Mouse (Mus musculus) embryonic stem cell, embryonic (primary cell): ENCODE results near the gene Sdhaf1.

ENCODE experiments used
- CTCF ChIA-PET, 4 experiments: fragments of 300-600 bp in 2 of 4; fragments of 350-600 bp in 2 of 4; sonication (Branson Sonifier 250); formaldehyde crosslinking; loops; one replicate each; lab custom pipeline; 2022; ENCODE audit warnings: inconsistent platforms in 2 of 4; lab: Charles Lee
- POLR2A ChIA-PET, 4 experiments: fragments of 300-600 bp in 2 of 4; fragments of 350-600 bp in 2 of 4; sonication (Branson Sonifier 250); formaldehyde crosslinking; loops; one replicate each; lab custom pipeline; 2022; ENCODE audit warnings: antibody characterized with exemption in 4 of 4, inconsistent platforms in 1 of 4; lab: Charles Lee

The Sdhaf1 gene

DNA sequence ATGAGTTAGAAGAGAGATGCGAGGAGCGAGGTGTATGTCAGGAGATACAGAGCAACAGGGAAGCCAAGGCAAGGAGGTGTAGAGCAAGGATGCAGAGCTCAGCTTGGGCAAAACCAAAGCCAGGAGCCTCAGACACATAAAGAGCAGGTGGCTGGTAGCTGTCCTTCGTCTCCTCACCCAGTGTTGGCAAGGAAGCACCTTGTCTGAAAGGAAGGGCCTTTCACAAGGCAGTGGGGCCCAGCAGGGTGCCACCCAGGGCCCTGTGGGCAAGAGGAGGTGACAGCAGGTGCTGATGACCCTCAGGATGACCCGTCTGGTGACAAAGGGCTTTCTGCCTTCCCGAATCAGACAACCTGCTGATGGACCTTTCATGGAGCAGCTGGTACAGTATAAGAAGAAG, 10.9 kb upstream of the Sdhaf1 start:
- POLR2A ChIA-PET = interaction anchor here in 2 of 4 experiments (1.0 to 1.9 kb wide), 4 partner anchors 12 to 89 kb away, joined by 3 to 10 read pairs (median 5); partner anchors contain the start of genes E130208F15Rik (in 1 of the 2) and Lrfn3 (in 1 of the 2)
- CTCF ChIA-PET = interaction anchor here in 2 of 4 experiments (0.8 to 4.5 kb wide), 7 partner anchors 12 to 300 kb away, joined by 3 to 46 read pairs (median 3); no protein-coding TSS in a partner anchor

DNA sequence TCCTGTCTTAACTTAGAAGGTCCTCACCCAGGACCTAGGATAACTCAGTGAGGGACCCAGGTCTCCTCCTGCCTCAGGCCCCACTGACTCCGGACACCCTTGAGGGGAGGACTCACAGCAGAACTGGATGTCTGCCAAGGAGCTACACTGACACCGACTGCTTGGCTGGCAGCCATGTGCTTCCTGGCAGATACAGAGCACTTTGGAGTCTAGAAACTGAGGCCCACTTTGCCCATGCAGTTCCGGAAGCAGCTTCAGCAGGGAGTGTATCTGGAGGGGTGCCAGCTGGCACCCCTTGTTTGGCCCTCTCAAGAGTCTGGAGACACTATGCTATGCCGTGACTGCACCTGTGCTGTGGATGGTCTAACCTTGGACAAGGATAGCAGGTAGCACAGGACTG, 9.7 kb upstream of the Sdhaf1 start:
- ChIA-PET POLR2A (interaction anchor here in 3 of 4 experiments (0.6 to 3.0 kb wide), 6 partner anchors 12 to 638 kb away, joined by 3 to 16 read pairs (median 4); partner anchors contain the start of genes E130208F15Rik (in 1 of the 3), Thap8 (in 1 of the 3) and Wdr62 (in 1 of the 3)), CTCF (interaction anchor here (0.6 to 4.5 kb wide), 17 partner anchors 9 to 732 kb away, joined by 3 to 46 read pairs (median 4); partner anchors contain the start of gene Arhgap33 (in 1 of the 4))

DNA sequence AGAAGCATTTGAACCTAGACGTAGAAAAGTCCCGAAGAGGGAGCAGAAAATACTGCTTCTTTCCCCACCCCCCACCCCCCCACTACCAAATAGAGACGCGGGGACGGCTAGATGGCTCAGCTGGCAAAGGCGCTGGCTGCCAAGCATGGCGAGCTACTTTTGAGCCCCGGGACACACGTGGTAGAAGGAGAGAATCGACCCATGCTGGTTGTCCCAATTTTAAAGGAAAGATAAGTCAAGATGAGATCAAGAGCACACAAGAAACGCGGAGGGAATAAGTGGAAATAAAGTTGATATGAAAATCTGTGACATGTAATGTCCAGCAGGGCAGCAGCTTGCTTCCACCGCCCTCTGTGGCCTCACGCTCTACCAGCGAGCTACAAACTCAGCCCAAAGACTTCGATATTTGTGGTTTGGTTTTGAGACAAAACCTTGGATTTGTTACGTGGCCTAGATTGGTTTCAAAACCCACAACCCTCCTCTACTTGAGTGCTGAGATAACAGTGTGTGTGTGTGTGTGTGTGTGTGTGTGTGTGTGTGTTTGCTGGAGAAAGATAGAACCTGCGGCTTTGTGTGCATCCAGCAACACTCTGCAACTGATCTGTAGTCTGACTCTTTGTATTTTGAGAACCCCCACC, 9.0 kb upstream of the Sdhaf1 start:
- POLR2A ChIA-PET = interaction anchor here (0.7 to 3.0 kb wide), 20 partner anchors 9 to 276 kb away, joined by 3 to 19 read pairs (median 5); partner anchors contain the start of genes E130208F15Rik (in 4 of the 4), Sdhaf1 (in 2 of the 4), Thap8 (in 2 of the 4) and Wdr62 (in 2 of the 4)

DNA sequence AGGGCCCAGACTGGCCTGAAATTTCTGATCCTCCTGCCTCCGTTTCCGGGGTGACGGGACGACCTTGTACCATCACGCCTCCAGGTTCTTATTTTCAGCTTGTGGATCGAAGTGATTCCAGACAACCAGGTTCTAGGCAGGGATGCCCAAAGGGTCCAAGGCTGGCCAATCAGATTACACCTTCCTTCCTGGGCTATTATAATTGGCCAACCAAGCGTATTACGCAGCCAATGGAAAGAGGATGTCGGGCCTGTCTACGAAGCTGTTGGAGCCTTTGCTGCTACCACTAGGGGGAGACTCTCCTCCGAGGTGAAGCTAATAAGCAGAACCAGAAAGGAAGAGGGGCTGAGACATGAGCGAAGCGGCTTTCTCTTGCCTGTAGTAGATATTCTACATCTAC, 8.2 kb upstream of the Sdhaf1 start:
- CTCF ChIA-PET = interaction anchor here (0.5 to 4.5 kb wide), 76 partner anchors 9 to 1087 kb away, joined by 3 to 46 read pairs (median 4); partner anchors contain the start of genes E130208F15Rik (in 2 of the 4), Kirrel2 (in 2 of the 4), Nphs1 (in 2 of the 4) and Sdhaf1 (in 2 of the 4)
- POLR2A ChIA-PET = interaction anchor here (0.6 to 3.0 kb wide), 20 partner anchors 9 to 277 kb away, joined by 3 to 19 read pairs (median 4); partner anchors contain the start of genes E130208F15Rik (in 4 of the 4), Sdhaf1 (in 2 of the 4), Thap8 (in 2 of the 4) and Wdr62 (in 2 of the 4)

More for the DNA sequence above, 9.0 kb upstream of the Sdhaf1 start:
- CTCF ChIA-PET = interaction anchor here (0.6 to 4.5 kb wide), 75 partner anchors 8 to 1769 kb away, joined by 3 to 46 read pairs (median 5); partner anchors contain the start of genes E130208F15Rik (in 2 of the 4), Kirrel2 (in 2 of the 4), Nphs1 (in 2 of the 4) and Sdhaf1 (in 2 of the 4)

DNA sequence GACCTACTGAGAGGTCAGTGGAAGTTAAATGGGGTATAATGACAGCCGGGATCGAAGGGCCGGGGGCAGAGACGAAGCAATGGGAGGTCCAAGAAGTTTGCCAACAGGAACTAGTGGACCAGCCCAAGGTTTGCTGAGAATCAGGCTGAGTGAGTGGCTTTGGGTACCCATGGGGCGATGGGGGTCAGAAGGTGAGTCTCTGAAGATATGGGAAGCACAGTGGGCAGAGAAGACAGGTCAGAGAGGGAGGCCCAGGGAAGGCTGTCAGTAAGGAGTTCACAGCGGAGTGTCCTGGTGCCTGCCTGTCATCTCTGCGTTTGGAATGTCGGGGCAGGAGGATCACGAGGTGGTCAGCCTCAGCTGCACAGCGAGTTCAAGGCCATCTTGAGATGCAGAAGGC, 4.7 kb upstream of the Sdhaf1 start:
- POLR2A ChIA-PET = interaction anchor here in 1 of 4 experiments (0.6 to 1.2 kb wide), 2 partner anchors 16 to 162 kb away, joined by 3 read pairs; no protein-coding TSS in a partner anchor
- CTCF ChIA-PET = interaction anchor here (0.6 to 1.4 kb wide), 7 partner anchors 8 to 285 kb away, joined by 3 to 4 read pairs (median 3); partner anchors contain the start of gene Zfp146 (in 1 of the 4)

DNA sequence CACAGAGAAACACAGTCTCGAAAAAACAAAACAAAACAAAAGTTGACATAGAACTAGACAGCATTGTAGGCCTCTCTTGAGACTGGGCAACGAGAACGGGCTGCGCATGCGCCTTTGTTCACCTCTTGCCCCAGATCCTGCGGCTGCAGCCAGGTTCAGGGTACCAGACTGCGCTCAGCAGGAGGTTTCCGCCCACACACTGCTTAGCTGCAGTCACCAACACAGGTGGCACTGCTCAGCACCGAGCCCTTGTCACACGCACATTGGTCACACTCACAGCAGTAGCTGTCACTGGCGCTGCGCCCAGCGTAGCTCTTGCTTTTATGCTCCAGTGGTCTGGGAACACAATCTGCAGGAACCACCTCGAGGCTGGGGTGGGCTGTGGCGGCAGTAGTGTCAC, 3.4 kb upstream of the Sdhaf1 start:
- CTCF ChIA-PET = interaction anchor here in 2 of 4 experiments (0.8 to 1.4 kb wide), 4 partner anchors 9 to 26 kb away, joined by 3 to 4 read pairs (median 3); no protein-coding TSS in a partner anchor
- POLR2A ChIA-PET = no interaction called here

DNA sequence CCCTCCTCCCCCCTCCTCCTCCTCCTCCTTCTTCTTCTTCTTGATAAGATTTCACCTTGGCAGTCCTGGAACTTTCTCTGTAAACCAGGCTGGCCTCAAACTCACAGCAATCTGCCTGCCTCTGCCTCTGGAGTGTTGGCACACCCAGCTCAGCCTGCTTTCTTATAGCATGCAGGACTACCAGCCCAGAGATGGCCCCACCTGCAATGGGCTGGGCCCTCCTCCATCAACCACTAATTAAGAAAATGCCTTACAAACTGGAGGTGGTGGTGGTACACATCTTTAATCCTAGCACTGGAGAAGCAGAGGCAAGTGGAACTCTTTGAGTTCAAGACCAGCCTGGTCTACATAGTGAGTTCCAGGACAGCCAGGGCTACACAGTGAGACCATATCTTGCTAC, 2.7 kb upstream of the Sdhaf1 start:
- POLR2A ChIA-PET = no interaction called here
- CTCF ChIA-PET = interaction anchor here in 1 of 4 experiments (1.1 kb wide), 1 partner anchor 27 kb away, joined by 3 read pairs; no protein-coding TSS in a partner anchor

DNA sequence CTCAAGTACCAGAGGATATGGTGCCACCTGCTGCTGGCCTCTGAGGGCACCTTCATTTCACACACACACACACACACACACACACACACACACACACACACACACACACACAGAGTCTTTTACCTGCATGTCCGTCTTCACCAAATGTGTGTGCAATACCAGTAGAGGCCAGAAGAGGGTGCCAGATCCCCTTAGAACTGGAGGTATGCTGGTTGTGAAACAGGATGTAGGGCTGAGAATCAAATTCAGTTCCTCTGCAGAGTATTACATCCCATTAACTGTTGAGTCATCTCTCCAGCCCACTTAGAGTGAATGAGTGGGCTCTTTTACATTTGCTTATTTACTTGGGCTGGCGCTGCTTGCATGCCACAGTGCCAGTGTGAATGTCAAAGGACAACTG, 1.7 kb upstream of the Sdhaf1 start:
- ChIA-PET CTCF (interaction anchor here (0.6 to 1.5 kb wide), 8 partner anchors 7 to 1157 kb away, joined by 3 to 7 read pairs (median 3); partner anchors contain the start of gene Syne4 (in 1 of the 4)), POLR2A (interaction anchor here in 2 of 4 experiments (1.0 to 5.0 kb wide), 2 partner anchors 11 to 44 kb away, joined by 3 to 36 read pairs; partner anchors contain the start of genes Thap8 (in 1 of the 2) and Wdr62 (in 1 of the 2))

DNA sequence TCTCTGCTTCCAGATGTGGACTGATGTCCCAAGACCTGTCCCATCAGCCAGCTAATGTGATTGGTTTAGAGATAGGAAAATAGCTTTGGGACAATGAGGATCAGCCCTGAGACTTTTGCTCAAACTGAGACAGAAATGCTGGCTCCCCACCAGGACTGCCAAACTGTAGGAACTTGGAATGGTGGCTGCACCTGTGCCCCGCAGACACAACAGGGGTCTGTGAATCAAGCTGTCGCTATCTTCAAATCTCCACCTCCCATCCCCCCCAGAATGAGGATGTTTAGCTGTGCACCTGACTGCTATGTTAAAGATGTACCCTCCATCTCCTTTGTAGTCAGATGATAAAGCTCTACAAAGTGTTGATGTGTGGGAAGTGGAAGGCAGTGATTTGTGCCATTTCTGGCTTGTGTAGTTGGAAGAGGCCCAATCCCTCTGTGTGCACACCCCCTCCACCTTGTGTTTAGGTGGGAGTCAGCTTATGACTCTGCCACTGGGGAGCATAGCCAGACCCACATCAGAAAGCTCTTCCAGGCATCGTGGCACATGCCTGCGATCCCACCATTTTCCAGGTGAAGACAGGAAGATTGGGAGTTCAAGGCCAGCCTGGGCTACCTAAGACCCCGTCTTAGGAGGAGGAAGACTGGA, 727 bp upstream of the Sdhaf1 start:
- POLR2A ChIA-PET = interaction anchor here in 2 of 4 experiments (0.6 to 5.1 kb wide), 7 partner anchors 12 to 112 kb away, joined by 3 to 37 read pairs (median 5); partner anchors contain the start of genes Thap8 (in 2 of the 2), Wdr62 (in 2 of the 2) and Alkbh6 (in 1 of the 2)
- CTCF ChIA-PET = interaction anchor here (0.6 to 3.6 kb wide), 11 partner anchors 8 to 1156 kb away, joined by 3 to 17 read pairs (median 4); partner anchors contain the start of gene Syne4 (in 1 of the 4)

DNA sequence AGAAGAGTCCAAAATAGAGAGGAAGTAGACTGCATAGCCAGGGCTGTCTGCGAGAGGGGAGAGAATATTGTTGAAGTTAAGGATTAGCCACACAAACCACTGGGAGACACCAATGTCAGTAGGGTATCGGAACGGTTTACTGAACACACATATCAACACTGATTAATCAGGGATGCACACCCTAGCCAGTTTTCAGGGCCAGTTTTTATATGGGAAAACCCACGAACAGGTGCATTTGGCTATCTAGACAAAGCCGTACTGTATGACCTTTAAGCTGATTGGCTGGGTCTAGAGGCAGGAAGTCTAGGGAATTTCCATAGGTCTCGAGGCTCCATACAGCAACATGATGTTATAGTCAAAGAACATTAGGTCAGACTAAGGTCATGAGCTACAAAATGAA, 830 bp downstream of the Sdhaf1 start:
- CTCF ChIA-PET = interaction anchor here (0.6 to 3.6 kb wide), 19 partner anchors 9 to 291 kb away, joined by 3 to 24 read pairs (median 4); partner anchors contain the start of gene Alkbh6 (in 1 of the 4)
- POLR2A ChIA-PET = interaction anchor here in 3 of 4 experiments (0.6 to 5.1 kb wide), 39 partner anchors 9 to 395 kb away, joined by 3 to 37 read pairs (median 5); partner anchors contain the start of genes Wdr62 (in 3 of the 3), Alkbh6 (in 2 of the 3), Kmt2b (in 2 of the 3) and Thap8 (in 2 of the 3)

DNA sequence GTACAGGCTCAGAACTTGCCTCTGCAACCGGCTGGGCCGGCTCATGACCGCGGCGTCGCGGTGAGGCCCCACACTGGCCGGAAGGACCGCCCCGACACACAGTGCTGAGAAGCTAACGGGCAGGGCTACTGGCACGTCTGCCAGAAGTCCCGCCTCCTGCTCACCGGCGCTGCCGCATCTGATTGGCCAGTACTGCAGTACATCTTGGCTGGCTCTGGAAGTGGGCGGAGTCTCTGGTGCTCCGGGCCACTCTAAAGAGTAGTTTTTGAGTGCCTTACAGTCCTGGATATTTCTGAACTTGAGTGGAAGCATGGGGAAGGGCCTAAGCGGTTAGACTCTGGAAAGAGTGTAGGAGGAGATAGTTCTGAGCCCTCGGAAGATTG, 1.4 kb downstream of the Sdhaf1 start:
- ChIA-PET CTCF (interaction anchor here (0.6 to 3.6 kb wide), 21 partner anchors 8 to 731 kb away, joined by 3 to 24 read pairs (median 4); partner anchors contain the start of gene Alkbh6 (in 1 of the 4)), POLR2A (interaction anchor here in 3 of 4 experiments (0.6 to 5.1 kb wide), 44 partner anchors 9 to 395 kb away, joined by 3 to 37 read pairs (median 5); partner anchors contain the start of genes Wdr62 (in 3 of the 3), Alkbh6 (in 2 of the 3), Kmt2b (in 2 of the 3) and Thap8 (in 2 of the 3))

DNA sequence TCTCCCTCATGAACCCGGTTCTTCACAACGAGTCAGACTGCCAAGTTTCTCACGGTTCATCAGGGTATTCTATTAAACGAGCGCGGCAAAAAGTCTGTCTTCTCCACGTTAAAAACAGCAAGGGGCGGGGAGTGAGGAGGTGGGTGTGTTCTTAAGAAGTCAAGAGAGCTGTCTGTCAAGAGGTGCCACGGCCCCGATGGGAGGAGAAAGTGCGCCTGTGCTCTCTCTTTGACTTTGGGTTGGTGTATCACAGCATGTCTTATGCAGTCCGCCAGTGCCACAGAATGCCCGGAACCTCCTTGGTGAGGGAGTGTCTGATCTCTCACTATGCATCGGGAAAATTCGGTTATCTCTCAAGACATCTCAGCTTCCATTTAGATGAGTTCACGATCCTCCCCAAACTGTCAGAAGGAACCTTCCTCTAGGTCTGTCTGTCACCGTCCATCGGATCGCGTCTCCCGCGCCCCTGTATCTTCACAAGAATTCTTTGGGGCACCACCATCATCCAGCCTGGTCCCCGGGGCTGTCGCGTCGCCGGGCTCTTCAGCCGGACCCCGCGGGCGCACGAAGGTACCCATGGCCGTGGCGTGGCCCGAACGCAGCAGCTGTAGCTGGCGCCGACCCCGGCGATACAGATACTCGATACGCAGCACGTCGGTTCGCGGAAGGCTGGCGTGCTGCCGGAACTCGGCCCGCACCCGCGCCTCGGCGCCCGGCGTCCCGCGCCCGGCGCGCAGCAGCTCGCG, 2.0 kb downstream of the Sdhaf1 start, which contains the start of gene E130208F15Rik:
E130208F15Rik (plus strand) TSS at position 202 of the 746 bp plus-strand sequence.
- ChIA-PET CTCF (interaction anchor here (0.6 to 3.6 kb wide), 21 partner anchors 10 to 731 kb away, joined by 3 to 24 read pairs (median 4); partner anchors contain the start of genes Alkbh6 (in 1 of the 4) and Zfp420 (in 1 of the 4)), POLR2A (interaction anchor here (0.6 to 5.1 kb wide), 52 partner anchors 8 to 412 kb away, joined by 3 to 37 read pairs (median 4); partner anchors contain the start of genes Wdr62 (in 3 of the 4), Alkbh6 (in 2 of the 4), Kmt2b (in 2 of the 4) and Thap8 (in 2 of the 4))

DNA sequence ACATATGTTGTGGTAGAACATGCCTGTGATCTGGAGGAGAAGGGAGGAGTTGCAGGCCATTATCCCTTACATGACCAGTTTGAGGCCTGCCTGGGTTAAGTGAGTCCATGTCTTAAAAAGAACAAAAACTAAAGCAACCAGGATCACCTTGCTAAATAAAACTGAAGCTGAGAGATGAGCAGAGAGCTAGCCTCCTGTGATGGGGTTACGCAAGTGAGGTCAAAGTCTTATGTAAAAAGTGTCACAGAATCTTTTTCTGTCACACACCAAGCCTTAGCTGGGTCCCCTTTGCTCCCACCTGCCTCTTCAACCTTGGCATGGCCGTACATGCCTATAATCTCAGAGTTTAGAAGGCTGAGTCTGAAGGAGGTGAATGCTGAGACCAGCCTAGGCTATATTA, 2.7 kb downstream of the Sdhaf1 start:
- CTCF ChIA-PET = interaction anchor here (0.7 to 2.9 kb wide), 7 partner anchors 11 to 461 kb away, joined by 3 to 24 read pairs (median 5); partner anchors contain the start of gene Zfp420 (in 1 of the 4)
- POLR2A ChIA-PET = interaction anchor here (0.6 to 5.1 kb wide), 30 partner anchors 7 to 412 kb away, joined by 3 to 37 read pairs (median 5); partner anchors contain the start of genes Alkbh6 (in 2 of the 4), Thap8 (in 2 of the 4), Wdr62 (in 2 of the 4) and Kirrel2 (in 1 of the 4)

DNA sequence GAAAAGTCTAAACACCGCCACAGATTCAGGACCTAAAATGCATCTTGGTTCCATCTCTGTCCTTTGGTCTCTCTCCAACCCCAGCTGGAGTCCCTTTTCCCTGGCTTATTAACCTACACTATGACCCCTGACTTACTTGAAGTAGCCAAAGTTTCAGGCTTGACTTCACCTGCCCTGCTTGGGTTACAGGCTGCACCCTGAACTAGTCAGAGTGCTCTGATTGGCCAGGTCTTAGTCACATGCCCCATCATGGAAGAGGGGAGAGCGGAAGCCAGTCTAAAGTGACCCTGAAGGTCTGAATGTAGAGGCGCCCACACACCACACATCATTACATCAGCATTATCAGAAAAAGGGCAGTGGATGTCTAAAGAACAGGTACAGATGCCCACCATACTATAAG, 5.6 kb downstream of the Sdhaf1 start:
- POLR2A ChIA-PET = interaction anchor here in 1 of 4 experiments (1.2 kb wide), 1 partner anchor 38 kb away, joined by 3 read pairs; the partner anchor contains the start of gene Wdr62
- CTCF ChIA-PET = interaction anchor here in 1 of 4 experiments (1.0 kb wide), 1 partner anchor 10 kb away, joined by 3 read pairs; no protein-coding TSS in a partner anchor
